Mouse (Mus musculus) hindbrain, embryonic 15.5 days (tissue): ENCODE measurements around the gene Spert. TPM values are rescaled to one million over a fixed set of nuclear protein-coding genes. Genes with fewer than 3 reads are reported as not detected.

Source experiments
- ATAC-seq: fragments of 200-750 bp; cut with Nextera tagmentation; 2 replicates; pipeline ENCODE4 v1.8.0; 2017; ENCODE audit warnings: low read depth, moderate number of reproducible peaks, moderate TSS enrichment; ENCODE audit not compliant: low FRiP score
- H3K27ac ChIP-seq: fragments of 300-500 bp; sonication (generic); replicated peaks from 2 replicates; pipeline ENCODE4 v1.5.1; 2015; ENCODE audit warnings: mild to moderate bottlenecking, inconsistent platforms
- H3K27me3 ChIP-seq: fragments of 300-500 bp; sonication (generic); 2 replicates; pipeline ENCODE4 v1.6.1; 2015; ENCODE audit warnings: control low read depth, inconsistent platforms
- H3K36me3 ChIP-seq: fragments of 300-500 bp; sonication (generic); 2 replicates; pipeline ENCODE4 v1.6.1; 2015; ENCODE audit warnings: control low read depth, inconsistent platforms
- H3K4me1 ChIP-seq: fragments of 300-500 bp; sonication (generic); replicated peaks from 2 replicates; pipeline ENCODE4 v1.6.1; 2015; ENCODE audit warnings: control low read depth, inconsistent platforms
- H3K4me2 ChIP-seq: fragments of 300-500 bp; sonication (generic); 2 replicates; pipeline ENCODE4 v1.6.1; 2015; ENCODE audit warnings: moderate library complexity, mild to moderate bottlenecking, inconsistent platforms
- H3K4me3 ChIP-seq: fragments of 300-500 bp; sonication (generic); 2 replicates; pipeline ENCODE4 v1.5.1; 2015; ENCODE audit warnings: mild to moderate bottlenecking, inconsistent platforms
- H3K9ac ChIP-seq: fragments of 300-500 bp; sonication (generic); 2 replicates; pipeline ENCODE4 v1.6.1; 2015; ENCODE audit warnings: inconsistent platforms
- H3K9me3 ChIP-seq: fragments of 300-500 bp; sonication (generic); 2 replicates; pipeline ENCODE4 v1.6.1; 2016; ENCODE audit warnings: control low read depth, inconsistent platforms
- WGBS: fragments of 180-500 bp; shearing (Covaris S2); methylation state at CpG from one replicate; pipeline ENCODE4 v1.1.7; 2015; 5-methylcytosine and 5-hydroxymethylcytosine counted together
- polyA plus RNA-seq: library from polyadenylated mRNA; unstranded; fragments of >200 nt; fragmentation: Nextera tagmentation; extraction: Ambion mirVana; gene quantifications from 2 replicates; pipeline ENCODE4 v1.2.1, GENCODE M21; 2015

Spert gene
- polyA plus RNA-seq, 1 experiment from 2014 or later: not detected

DNA sequence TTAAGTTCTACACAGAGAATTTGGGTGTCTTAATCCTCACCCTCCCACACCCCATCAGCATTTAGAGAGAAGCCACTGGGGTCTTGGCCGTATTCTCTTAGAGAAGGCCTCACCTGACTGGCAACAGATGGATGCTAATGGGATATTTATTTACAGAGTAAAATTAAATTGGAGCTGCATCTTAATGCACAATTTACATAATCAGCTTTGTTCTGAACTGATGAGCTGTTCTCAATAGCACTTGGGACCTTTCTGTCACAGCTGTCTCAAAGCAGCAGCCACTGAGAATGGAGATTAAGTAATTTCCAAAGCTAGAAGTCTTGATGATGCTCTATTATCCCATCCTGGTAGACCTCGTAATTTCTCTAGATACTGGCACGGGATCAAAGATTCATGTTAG, 26.6 kb downstream of the Spert start:
- H3K36me3 ChIP-seq: no peaks in the 10 kb centered on the region
- no peak overlapping the region for H3K9ac ChIP-seq
- no peaks in the 10 kb centered on the region for H3K27me3 ChIP-seq
- no peaks in the 10 kb centered on the region for H3K9me3 ChIP-seq
- H3K4me2 ChIP-seq: 0 out of 2 replicates have a peak overlapping the region, but pooled peaks have one; percentile 12
- 31% methylated on average over 3 of the region's 3 CpGs for WGBS
- peak overlapping the region; percentile 72 for H3K27ac ChIP-seq
- H3K4me1 ChIP-seq: peaks cover 23% of the 10 kb centered on the region
- peak; percentile 61 for ATAC-seq
- H3K4me3 ChIP-seq: no peak overlapping the region

- WGBS: 18% methylated on average over 14 of the region's 14 CpGs
- H3K36me3 ChIP-seq: no peaks in the 10 kb centered on the region
- no peak overlapping the region for H3K9ac ChIP-seq
- no peak overlapping the region for H3K4me3 ChIP-seq
- no peaks in the 10 kb centered on the region for H3K9me3 ChIP-seq
- H3K27ac ChIP-seq: peak overlapping the region; percentile 72
- peak; percentile 90 for ATAC-seq
- H3K27me3 ChIP-seq: no peaks in the 10 kb centered on the region
- H3K4me1 ChIP-seq: peaks cover 23% of the 10 kb centered on the region
- 0 out of 2 replicates have a peak overlapping the region, but pooled peaks have one; percentile 12 for H3K4me2 ChIP-seq
Measured at GRCm38 (mm10) chr14:75565534-75566140, 27.3 kb downstream of the Spert start.

DNA sequence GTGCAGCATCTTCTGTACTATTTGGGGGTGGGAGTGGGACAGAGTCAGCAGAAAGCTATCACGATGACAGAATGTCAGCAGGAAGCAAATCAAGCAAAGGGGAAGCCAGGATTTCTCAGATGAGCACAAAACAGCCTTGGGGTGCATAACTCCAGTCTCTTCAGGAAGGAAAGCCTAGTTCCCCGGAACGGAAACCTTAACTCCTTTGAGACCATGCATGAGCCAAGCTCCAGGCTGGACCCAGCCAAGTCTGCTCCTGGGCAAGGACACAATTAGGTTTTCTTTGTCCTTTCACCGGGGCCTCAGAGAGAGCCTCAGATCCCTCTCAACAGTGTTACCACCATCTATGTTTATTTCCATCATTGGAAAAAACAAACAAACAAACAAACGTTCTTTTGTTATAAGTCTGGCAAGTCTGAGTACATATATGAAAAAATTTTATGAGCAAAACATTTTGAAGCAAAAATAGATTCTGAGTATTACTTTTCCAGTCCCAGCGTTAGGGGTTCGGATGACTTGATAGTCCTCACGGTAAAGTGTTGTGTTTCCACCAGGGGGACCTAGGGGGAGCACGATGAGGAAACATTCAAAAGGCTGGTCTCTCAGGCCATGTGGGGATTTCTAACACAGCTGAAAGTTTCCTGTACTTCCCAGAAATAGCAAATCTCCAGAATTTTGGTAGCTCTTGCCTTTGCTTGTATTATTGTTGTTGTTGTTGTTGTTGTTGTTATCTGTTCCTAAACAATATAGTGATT, 31.2 kb downstream of the Spert start:
- Histone ChIP-seq H3K9me3 (no peaks in the 10 kb centered on the region), H3K4me2 (no peak overlapping the region), H3K4me1 (peaks cover 18% of the 10 kb centered on the region), H3K27me3 (no peaks in the 10 kb centered on the region), H3K36me3 (no peaks in the 10 kb centered on the region), H3K27ac (no peak overlapping the region), H3K4me3 (no peak overlapping the region), H3K9ac (no peak overlapping the region)
- WGBS: 44% methylated on average over 9 of the region's 9 CpGs
- no peak for ATAC-seq

GRCm38 (mm10) chr14:75541731-75542130, 51.2 kb downstream of the Spert start:
- Histone ChIP-seq H3K27me3 (no peaks in the 10 kb centered on the region), H3K4me1 (peaks cover 18% of the 10 kb centered on the region), H3K4me2 (no peak overlapping the region), H3K4me3 (no peak overlapping the region), H3K27ac (peak overlapping the region; percentile 52), H3K36me3 (no peaks in the 10 kb centered on the region), H3K9ac (no peak overlapping the region), H3K9me3 (no peaks in the 10 kb centered on the region)
- WGBS: 15% methylated on average over 8 of the region's 8 CpGs
- no peak for ATAC-seq

- Histone ChIP-seq H3K36me3 (no peaks in the 10 kb centered on the region), H3K9me3 (no peaks in the 10 kb centered on the region), H3K9ac (no peak overlapping the region), H3K27ac (peak overlapping the region; percentile 52), H3K4me2 (peak overlapping the region; percentile 15; the same call in 1 of the 2 replicates), H3K4me3 (no peak overlapping the region), H3K27me3 (no peaks in the 10 kb centered on the region), H3K4me1 (peaks cover 18% of the 10 kb centered on the region)
- ATAC-seq: peak; percentile 71
- 14% methylated on average over 5 of the region's 5 CpGs for WGBS
Measured at GRCm38 (mm10) chr14:75540996-75541350, 51.9 kb downstream of the Spert start.

GRCm38 (mm10) chr14:75540216-75540995, 52.5 kb downstream of the Spert start:
- Histone ChIP-seq H3K27ac (peak overlapping the region; percentile 52), H3K9ac (no peak overlapping the region), H3K27me3 (no peaks in the 10 kb centered on the region), H3K4me1 (peaks cover 18% of the 10 kb centered on the region), H3K9me3 (no peaks in the 10 kb centered on the region), H3K4me3 (no peak overlapping the region), H3K36me3 (no peaks in the 10 kb centered on the region), H3K4me2 (peak overlapping the region; percentile 15; the same call in 1 of the 2 replicates)
- 37% methylated on average over 17 of the region's 17 CpGs for WGBS
- peak; percentile 58; the same call in 1 of the 2 replicates for ATAC-seq

DNA sequence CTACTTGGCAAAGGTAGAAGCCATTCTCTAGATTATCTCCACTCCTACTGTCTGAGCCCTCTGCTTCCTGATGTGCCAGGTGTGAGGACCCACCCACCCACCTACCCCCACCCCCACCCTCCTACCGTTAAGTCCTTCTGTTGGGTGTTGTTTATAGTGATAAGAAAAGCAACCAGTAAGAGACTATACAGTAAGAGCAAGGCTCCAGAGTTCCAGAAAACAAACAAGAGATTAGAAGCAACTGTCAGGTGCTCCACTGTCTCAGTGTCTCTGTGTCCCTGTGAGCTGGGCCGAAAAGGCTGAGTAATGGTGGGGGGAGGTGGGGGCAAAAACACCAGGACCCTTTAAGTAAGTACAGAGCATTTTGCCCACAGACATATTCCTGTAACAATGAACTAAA, 53.7 kb downstream of the Spert start:
- Histone ChIP-seq H3K9ac (no peak overlapping the region), H3K36me3 (no peaks in the 10 kb centered on the region), H3K4me1 (peaks cover 18% of the 10 kb centered on the region), H3K27me3 (no peaks in the 10 kb centered on the region), H3K4me3 (no peak overlapping the region), H3K9me3 (no peaks in the 10 kb centered on the region), H3K27ac (no peak overlapping the region), H3K4me2 (no peak overlapping the region)
- 48% methylated on average over 2 of the region's 2 CpGs for WGBS
- no peak for ATAC-seq

Other genes starting within 250 kb of the Spert start
- 4.1 and 4.7 TPM in 2 replicates for gene Siah3, start 137.1 kb downstream of the Spert start, polyA plus RNA-seq
- gene Erich6b, start 49.1 kb upstream of the Spert start, polyA plus RNA-seq: 0.25 TPM in 1 of 2 replicates, not detected in the other
- 17.7 and 18.2 TPM in 2 replicates for gene Cog3, start 161.4 kb upstream of the Spert start, polyA plus RNA-seq
- gene Slc25a30, start 193.9 kb upstream of the Spert start, polyA plus RNA-seq: 9.2 and 9.9 TPM in 2 replicates